Mouse (Mus musculus) left cerebral cortex, adult 2 months (tissue): ENCODE data around the gene Ppp4r4. TPM values are rescaled to one million over a fixed set of nuclear protein-coding genes. Genes with fewer than 3 reads are reported as not detected.
A peak's percentile ranks its signal among the peaks of the same experiment; 100 is the strongest.

Experiments used
- DNase-seq, 2 experiments: peaks; one replicate each; pipeline ENCODE4 v3.0.0; 2021 to 2022; ENCODE audit warnings: low spot score in 2 of 2, mixed read lengths in 1 of 2; ENCODE audit errors: extremely low spot score in 1 of 2
- H3K27ac ChIP-seq: fragments of 200-600 bp; 2 replicates; pipeline ENCODE4 v1.8.1; 2022
- H3K4me3 ChIP-seq: fragments of 200-600 bp; 2 replicates; pipeline ENCODE4 v1.8.1; 2022
- CTCF ChIP-seq: fragments of 200-600 bp; IDR thresholded peaks from 2 replicates; pipeline ENCODE4 v1.8.1; 2022; ENCODE audit warnings: antibody characterized with exemption, mild to moderate bottlenecking, moderate library complexity
- intact Hi-C: fragments of 180-260 bp; cut with DNase I; formaldehyde crosslinking; loops from one replicate; pipeline ENCODE4 v1.15.1; 2025
- total RNA-seq, 2 experiments: library from RNA; stranded (reverse); gene quantifications; 2 replicates each; pipeline ENCODE4 v1.2.3; 2021

Ppp4r4 gene
- total RNA-seq, 2 experiments from 2014 or later, result 24.8 to 25.8 TPM

DNA sequence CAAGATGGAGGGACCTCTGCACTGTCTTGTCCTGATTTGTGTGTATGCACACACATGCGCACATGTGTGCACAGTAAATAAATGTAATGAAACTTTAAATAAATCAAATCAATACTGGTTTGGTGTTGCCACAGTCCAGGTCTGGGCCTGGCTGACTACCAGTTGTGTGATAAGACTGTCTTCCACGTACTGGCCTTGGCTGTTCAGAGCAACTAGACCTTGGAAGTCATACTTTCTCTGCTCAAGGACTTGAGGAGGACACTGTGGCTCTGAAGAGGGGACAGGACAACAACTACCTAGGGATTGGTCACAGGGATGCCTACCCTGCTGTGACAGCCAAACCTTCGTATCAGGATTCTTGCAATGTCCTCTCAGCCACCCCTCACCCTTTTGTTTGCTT, 28.8 kb upstream of the Ppp4r4 start:
- intact Hi-C loops, result no loop called here

DNA sequence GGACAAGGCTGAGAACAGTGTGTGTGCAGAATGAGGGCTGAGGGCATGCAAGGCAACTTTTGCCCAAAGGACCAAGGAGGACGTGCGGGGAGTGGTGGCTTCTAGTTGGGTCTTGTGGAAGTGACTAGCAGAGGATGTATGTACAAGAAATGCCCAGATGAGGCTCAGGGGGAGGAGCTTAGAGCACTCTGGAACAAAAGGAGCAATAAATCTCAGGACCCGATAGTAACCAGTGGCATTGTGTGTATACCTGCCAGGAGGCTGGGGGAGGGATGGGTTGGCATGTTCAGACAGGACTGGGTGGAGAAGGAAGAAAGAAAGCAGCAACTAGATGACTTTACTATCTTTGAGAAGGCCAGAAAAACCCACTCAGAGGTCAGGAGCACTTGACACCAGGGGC, 27.7 kb upstream of the Ppp4r4 start:
- intact Hi-C loops, result no loop called here
- no peak overlapping the region for H3K27ac ChIP-seq
- TF ChIP-seq CTCF, result no peak
- no peak for DNase-seq
- H3K4me3 ChIP-seq, result no peak overlapping the region

More for the DNA sequence above, 28.8 kb upstream of the Ppp4r4 start:
- no peak overlapping the region for H3K27ac ChIP-seq
- no peak overlapping the region for H3K4me3 ChIP-seq
- no peak for TF ChIP-seq CTCF
- no peak for DNase-seq

DNA sequence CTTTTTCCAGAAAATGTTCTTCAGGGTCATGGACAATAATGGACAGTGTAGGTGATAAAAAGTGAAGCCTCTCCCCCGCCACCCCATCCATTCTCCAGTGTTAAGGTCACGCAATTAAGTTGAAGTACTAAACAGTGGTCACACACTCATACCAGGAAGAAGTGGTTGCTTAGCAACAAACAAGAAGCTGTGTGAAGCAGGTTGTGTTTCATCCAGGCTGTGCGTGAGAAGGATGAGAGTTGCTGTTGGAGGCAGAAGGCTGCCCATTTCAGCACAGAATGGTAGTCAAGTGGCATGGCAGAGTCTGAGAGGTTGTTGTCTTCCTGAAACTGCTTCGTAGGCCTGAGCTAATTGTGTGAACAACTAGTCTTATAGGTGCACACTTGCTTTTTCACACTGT, 23.7 kb upstream of the Ppp4r4 start:
- no peak for TF ChIP-seq CTCF
- no peak overlapping the region for H3K4me3 ChIP-seq
- intact Hi-C loops, result no loop called here
- no peak for DNase-seq
- no peak overlapping the region for H3K27ac ChIP-seq

DNA sequence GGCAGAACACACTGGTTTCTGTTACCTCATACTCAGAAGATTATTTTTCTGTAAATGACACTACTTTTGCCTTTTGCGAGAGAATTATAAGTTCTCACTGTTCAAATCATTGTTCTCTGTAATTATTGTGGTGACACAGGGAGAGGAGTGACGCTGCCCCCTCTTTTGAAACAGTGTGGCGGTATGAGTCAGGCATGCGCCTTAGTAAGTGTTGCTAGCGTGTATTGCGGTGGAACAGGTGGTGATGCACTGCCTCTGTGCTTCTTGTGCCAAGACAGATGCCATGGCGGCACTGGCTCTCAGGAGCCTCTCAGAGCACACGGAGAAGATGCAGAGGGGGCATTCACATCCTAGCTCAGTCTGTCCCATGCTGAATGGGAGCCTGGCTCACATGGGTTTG, 22.2 kb upstream of the Ppp4r4 start:
- intact Hi-C loops, result loop anchor here (5.0 kb wide), 1 partner anchor 462 kb away; no protein-coding TSS in a partner anchor
- Histone ChIP-seq H3K27ac (peak overlapping the region; percentile 47), H3K4me3 (no peak overlapping the region)
- DNase-seq, result peak; percentile 54
- TF ChIP-seq CTCF, result no peak

DNA sequence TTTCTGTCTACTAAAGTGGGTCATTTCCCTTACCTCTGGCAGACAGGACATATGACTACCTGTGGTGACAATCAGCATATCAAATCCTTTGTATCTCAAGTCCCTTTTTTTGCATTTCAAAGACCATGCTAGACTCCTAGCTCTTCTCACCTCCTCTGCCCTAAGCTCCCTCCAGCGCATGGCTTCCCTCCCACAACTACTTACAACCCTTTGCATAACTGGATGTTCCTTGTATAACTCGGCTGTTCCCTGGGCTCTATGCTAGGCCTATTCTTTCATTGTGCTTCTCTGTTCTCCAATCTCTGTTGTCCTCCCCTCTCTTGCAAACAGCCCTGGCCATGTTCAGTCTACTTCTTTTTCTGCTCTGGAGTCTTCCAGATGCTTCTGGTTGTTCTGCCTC, 20.5 kb upstream of the Ppp4r4 start:
- no peak for TF ChIP-seq CTCF
- DNase-seq, result no peak
- intact Hi-C loops, result loop anchor here (5.0 kb wide), 1 partner anchor 461 kb away; no protein-coding TSS in a partner anchor
- peak overlapping the region; percentile 50; the same call in 1 of the 2 replicates for H3K27ac ChIP-seq
- H3K4me3 ChIP-seq, result no peak overlapping the region

DNA sequence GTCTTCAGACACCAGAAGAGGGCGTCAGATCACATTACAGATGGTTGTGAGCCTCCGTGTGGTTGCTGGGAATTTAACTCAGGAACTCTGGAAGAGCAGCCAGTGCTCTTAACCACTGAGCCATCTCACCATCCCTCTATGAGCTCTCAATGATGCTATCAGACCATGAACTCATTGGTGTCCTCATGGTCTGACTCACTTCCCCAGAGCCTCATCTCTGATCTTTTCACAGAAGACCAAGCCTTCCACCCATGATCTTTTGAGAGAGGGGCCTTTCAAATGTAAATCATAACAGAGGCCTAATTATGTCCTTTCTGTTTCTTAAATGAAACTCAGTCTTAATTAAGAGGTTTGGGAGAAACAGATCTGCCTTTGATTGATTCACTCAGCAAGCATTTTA, 19.0 kb upstream of the Ppp4r4 start:
- DNase-seq, result no peak
- Histone ChIP-seq H3K4me3 (no peak overlapping the region), H3K27ac (peak overlapping the region; percentile 85)
- no peak; the same call in 1 of the 2 replicates for TF ChIP-seq CTCF
- intact Hi-C loops, result loop anchor here (2.0 to 5.0 kb wide), 2 partner anchors 20 to 459 kb away; partner anchors contain the start of gene Ppp4r4

DNA sequence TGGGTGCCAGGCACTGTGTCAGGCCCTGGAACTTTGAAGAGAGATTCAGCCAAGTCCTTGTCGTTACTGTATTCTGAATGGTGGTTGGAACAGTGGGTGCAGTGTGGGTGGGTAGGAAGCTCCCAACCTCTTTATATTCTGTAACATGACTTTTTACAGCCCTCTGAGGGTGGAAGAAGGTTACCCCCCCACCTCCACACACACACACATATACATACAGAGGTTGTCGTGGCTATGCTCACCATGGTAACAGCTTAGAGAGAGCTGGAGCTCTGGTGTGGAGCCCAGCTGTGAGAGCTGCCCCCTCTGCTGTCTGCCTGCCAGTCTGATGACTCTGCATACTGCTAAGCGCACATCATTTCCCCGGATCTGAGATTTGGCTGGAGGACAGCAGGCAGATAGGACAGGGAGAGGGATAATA, 18.6 kb upstream of the Ppp4r4 start:
- DNase-seq, result peak; percentile 58 to 60

DNA sequence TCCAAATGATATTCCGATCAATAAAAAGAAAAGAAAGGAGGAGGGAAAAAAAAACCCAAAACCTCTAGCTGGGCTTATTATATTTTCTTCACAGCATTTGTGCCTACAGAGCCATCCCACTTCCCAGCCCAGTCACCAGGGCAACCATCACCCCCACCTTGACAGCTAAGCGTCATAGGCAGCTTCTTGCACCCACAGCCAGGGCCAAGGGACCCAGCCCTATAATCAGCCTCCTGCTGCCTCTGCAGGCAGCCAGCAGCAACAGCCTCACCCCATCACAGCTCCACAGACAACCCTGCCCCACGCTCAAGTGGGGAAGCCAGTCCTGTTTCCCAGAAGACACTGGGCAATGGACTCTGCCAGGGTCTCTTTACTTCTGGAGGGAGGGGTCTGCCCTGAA, 17.7 kb upstream of the Ppp4r4 start:
- peak; percentile 20 for TF ChIP-seq CTCF
- peak overlapping the region; percentile 85 for H3K27ac ChIP-seq
- peak; percentile 62 to 68 for DNase-seq
- intact Hi-C loops, result loop anchor here (5.0 kb wide), 1 partner anchor 458 kb away; no protein-coding TSS in a partner anchor
- H3K4me3 ChIP-seq, result no peak overlapping the region

More for the DNA sequence above, 18.6 kb upstream of the Ppp4r4 start:
- intact Hi-C loops, result loop anchor here (2.0 to 5.0 kb wide), 2 partner anchors 19 to 459 kb away; partner anchors contain the start of gene Ppp4r4
- Histone ChIP-seq H3K27ac (peak overlapping the region; percentile 85), H3K4me3 (no peak overlapping the region)
- TF ChIP-seq CTCF, result no peak

DNA sequence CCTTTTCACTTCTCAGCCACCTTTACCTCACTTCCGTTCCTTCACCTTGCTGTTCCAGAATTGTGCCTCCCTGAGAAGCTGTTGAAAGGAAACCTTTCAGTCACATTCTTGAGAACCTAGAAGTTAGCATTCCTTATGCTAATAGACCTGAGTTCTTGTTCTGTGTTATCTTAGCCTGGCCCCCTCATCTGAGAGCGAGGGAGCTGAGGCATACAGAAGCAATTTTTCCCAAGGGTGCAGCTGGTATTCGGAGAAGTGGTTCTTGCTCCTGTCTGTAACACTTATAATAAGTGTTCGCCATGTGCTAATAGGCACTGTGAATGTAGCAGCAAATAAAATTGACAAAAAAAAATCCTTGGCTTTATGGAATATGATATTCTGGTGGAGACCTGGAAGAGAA, 16.4 kb upstream of the Ppp4r4 start:
- DNase-seq, result no peak
- no peak for TF ChIP-seq CTCF
- intact Hi-C loops, result no loop called here
- Histone ChIP-seq H3K27ac (no peak overlapping the region), H3K4me3 (no peak overlapping the region)

DNA sequence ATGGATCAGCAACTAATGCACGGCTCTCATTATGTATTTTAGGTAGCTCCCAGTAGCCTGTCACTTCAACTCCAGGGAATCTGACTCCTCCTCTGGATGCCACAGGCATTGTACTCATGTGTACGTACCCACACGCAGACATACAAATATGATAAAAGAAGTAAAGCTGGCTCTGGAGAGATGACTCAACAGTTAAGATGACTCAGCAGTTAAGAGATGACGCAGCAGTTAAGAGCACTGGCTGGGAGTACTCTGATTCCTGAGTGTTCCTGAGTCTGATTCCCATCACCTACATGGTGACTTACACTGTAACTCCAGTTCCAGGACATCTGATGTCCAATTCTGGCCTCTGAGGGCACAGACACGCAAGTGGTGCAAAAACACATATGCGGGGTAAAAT, 13.4 kb upstream of the Ppp4r4 start:
- DNase-seq, result no peak
- Histone ChIP-seq H3K27ac (no peak overlapping the region), H3K4me3 (no peak overlapping the region)
- no peak for TF ChIP-seq CTCF
- intact Hi-C loops, result no loop called here

DNA sequence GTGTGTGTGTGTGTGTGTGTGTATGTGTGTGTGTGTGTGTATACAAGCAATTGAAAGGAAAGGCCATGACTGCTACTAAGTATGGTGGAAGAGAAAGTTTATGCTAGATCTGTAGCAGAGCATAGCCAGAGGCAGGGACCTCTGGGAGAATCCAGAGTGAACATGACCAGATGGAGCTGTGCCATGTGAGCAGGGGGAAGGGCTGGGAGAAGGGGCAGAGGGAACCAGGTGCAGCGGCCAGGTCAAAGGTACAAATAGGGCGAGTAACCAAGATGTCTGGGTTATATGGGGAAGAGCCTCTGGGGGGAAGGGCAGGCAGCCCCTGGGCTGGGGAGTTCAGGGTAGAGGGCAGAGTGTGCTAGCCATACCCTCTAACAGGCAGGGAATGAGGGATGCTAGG, 1.5 kb upstream of the Ppp4r4 start:
- TF ChIP-seq CTCF, result no peak
- Histone ChIP-seq H3K4me3 (no peak overlapping the region), H3K27ac (no peak overlapping the region)
- intact Hi-C loops, result no loop called here
- no peak for DNase-seq

DNA sequence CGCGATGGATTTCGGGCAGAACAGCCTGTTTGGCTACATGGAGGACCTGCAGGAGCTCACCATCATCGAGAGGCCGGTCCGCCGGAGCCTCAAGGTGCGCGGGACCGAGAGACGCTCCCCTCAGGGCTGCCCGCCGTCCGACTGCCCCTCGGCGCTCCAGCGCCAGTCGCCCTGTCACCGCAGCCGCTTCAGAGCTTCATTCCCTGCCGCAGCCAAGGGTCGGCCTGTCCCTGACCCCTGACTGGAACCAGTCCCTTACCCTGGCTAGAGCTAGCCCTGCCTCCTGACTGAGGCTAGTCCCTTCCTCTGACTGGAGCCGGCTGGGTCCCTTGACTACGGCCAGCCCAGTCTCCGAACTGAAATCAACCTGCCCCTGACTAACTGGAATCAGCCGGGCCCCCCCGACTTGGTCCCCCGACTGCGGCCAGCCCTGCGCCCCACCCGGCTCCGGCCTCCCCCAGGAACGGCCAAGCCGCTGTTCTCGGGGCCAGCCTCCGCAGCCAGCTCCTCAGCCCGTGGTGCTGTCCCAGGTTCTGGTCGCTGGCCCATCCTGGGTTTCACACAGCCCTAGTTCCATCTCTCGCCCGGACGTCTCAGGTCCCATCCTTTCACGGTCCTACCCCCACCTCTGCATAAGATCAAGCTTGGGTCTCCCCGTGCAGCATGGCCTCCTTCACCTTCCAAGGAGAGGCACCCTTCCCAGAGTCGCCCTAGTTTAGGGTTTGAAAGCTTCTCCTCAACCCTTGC, 739 bp downstream of the Ppp4r4 start:
- DNase-seq, result peak in 1 of 2 experiments; percentile 42

More for the DNA sequence above, 739 bp downstream of the Ppp4r4 start:
- Histone ChIP-seq H3K4me3 (peak overlapping the region; percentile 91), H3K27ac (peak overlapping the region; percentile 84)
- intact Hi-C loops, result loop anchor here (2.0 kb wide), 1 partner anchor 20 kb away; no protein-coding TSS in a partner anchor
- TF ChIP-seq CTCF, result no peak
